In genomic region chr9:48055246-48055645, GRCm38 (mm10) we compare ENCODE assay signal across 15 mouse cellular contexts.
DNase-seq lines count a peak whose midpoint lies in the region; ATAC-seq lines count a peak whose summit lies in the region.
"Had no signal": no experiment of that assay in that cellular context is flagged by ENCODE, and none has a peak within 500 bp of the region (broad histone marks: within the 10 kb centered on the region; RNA-seq: fewer than 3 reads in every experiment).

No protein-coding gene starts in this region.

- no peaks in the 10 kb centered on the region for H3K9me3 ChIP-seq in hindbrain, embryonic 10.5 days
- H3K9me3 ChIP-seq in hindbrain, embryonic 16.5 days (ENCODE audit: control insufficient read depth, low read length), result no peaks in the 10 kb centered on the region
- H3K9me3 ChIP-seq in limb, embryonic 11.5 days (ENCODE audit: control insufficient read depth, low read length), result no peaks in the 10 kb centered on the region
- H3K9me3 ChIP-seq: G1E; heart, embryonic 12.5 days; limb, embryonic 13.5 days; lung, embryonic 15.5 days had no signal

- no peak overlapping the region for H3K4me2 ChIP-seq in hindbrain, embryonic 16.5 days (ENCODE audit: low read length)
- no peak overlapping the region for H3K4me2 ChIP-seq in limb, embryonic 11.5 days (ENCODE audit: low read depth, severe bottlenecking)
- H3K4me2 ChIP-seq: heart, embryonic 12.5 days; limb, embryonic 13.5 days; lung, embryonic 15.5 days had no signal

- H3K27ac ChIP-seq in hindbrain, embryonic 10.5 days, result 0 out of 2 replicates have a peak overlapping the region, but pooled peaks have one; percentile 40
- no peak overlapping the region for H3K27ac ChIP-seq in hindbrain, embryonic 16.5 days (ENCODE audit: low read depth, low read length)
- H3K27ac ChIP-seq in limb, embryonic 11.5 days (replicated peaks; ENCODE audit: low read depth, low read length), result no peak overlapping the region
- H3K27ac ChIP-seq: layer of hippocampus, adult 2 months; limb, embryonic 13.5 days; lung, embryonic 15.5 days had no signal

- H3K36me3 ChIP-seq in hindbrain, embryonic 10.5 days, result no peaks in the 10 kb centered on the region
- H3K36me3 ChIP-seq in hindbrain, embryonic 16.5 days (ENCODE audit: control insufficient read depth, insufficient read depth, low read length), result no peaks in the 10 kb centered on the region
- no peaks in the 10 kb centered on the region for H3K36me3 ChIP-seq in limb, embryonic 11.5 days (ENCODE audit: control insufficient read depth, insufficient read depth, low read length)
- H3K36me3 ChIP-seq: G1E; heart, embryonic 12.5 days; limb, embryonic 13.5 days; lung, embryonic 15.5 days had no signal

- DNase-seq in hindbrain, embryonic 10.5 days (ENCODE audit: low spot score), result no peak
- peak; percentile 37 to 57 for DNase-seq in adrenal gland, adult 18-20 months (ENCODE audit: low spot score in 2 of 2)
- DNase-seq in embryo, embryonic 11 days, result peak; percentile 38
- DNase-seq in limb, embryonic 11.5 days (ENCODE audit: low spot score), result peak; percentile 40
- no peak for DNase-seq in layer of hippocampus, postnatal 25 days (ENCODE audit: extremely low spot score in 1 of 2, low spot score in 1 of 2)
- no peak for DNase-seq in Muller cell, postnatal 12 days (ENCODE audit: inconsistent ontology term)
- no peak for DNase-seq in spleen, adult 12 weeks (ENCODE audit: low spot score)
- DNase-seq: cerebellum, adult 18-20 months; right cerebral cortex, postnatal 25 days had no signal

- H3K27me3 ChIP-seq in hindbrain, embryonic 10.5 days (ENCODE audit: insufficient read depth, poor library complexity, severe bottlenecking), result no peaks in the 10 kb centered on the region
- H3K27me3 ChIP-seq in hindbrain, embryonic 16.5 days (replicated peaks; ENCODE audit: control insufficient read depth, insufficient read depth, low read length), result no peaks in the 10 kb centered on the region
- H3K27me3 ChIP-seq in limb, embryonic 11.5 days (ENCODE audit: control insufficient read depth, insufficient read depth, low read length), result no peaks in the 10 kb centered on the region
- H3K27me3 ChIP-seq: heart, embryonic 12.5 days; limb, embryonic 13.5 days; lung, embryonic 15.5 days had no signal

- peaks cover 17% of the 10 kb centered on the region for H3K4me1 ChIP-seq in hindbrain, embryonic 10.5 days (replicated peaks)
- no peaks in the 10 kb centered on the region for H3K4me1 ChIP-seq in hindbrain, embryonic 16.5 days (ENCODE audit: control insufficient read depth, insufficient read depth, low read depth, low read length)
- 0 out of 2 replicates have a peak, but pooled peaks cover 2% of the 10 kb centered on the region for H3K4me1 ChIP-seq in limb, embryonic 11.5 days (ENCODE audit: control insufficient read depth, insufficient read depth, low read length)
- H3K4me1 ChIP-seq: limb, embryonic 13.5 days had no signal

- H3K4me3 ChIP-seq in hindbrain, embryonic 10.5 days, result no peak overlapping the region
- H3K4me3 ChIP-seq in hindbrain, embryonic 16.5 days (ENCODE audit: low read length), result no peak overlapping the region
- H3K4me3 ChIP-seq in limb, embryonic 11.5 days (ENCODE audit: low read depth, low read length), result no peak overlapping the region
- H3K4me3 ChIP-seq: heart, embryonic 12.5 days; layer of hippocampus, adult 2 months; limb, embryonic 13.5 days; lung, embryonic 15.5 days had no signal

- 68% methylated on average over 10 of the region's 10 CpGs for WGBS in hindbrain, embryonic 10.5 days
- WGBS in hindbrain, embryonic 16.5 days, result 46% methylated on average over 10 of the region's 10 CpGs
- WGBS in limb, embryonic 11.5 days, result 49% methylated on average over 10 of the region's 10 CpGs

- ATAC-seq in hindbrain, embryonic 16.5 days, result no peak
- no peak for ATAC-seq in limb, embryonic 11.5 days (ENCODE audit: insufficient number of reproducible peaks, low FRiP score, low TSS enrichment, low read depth)

- H3K9ac ChIP-seq in hindbrain, embryonic 16.5 days (ENCODE audit: low read depth, low read length), result no peak overlapping the region
- no peak overlapping the region for H3K9ac ChIP-seq in limb, embryonic 11.5 days (ENCODE audit: low read length)
- H3K9ac ChIP-seq: heart, embryonic 12.5 days; limb, embryonic 13.5 days; lung, embryonic 15.5 days had no signal

Comparison
In these comparisons a context has a peak if more than half of its experiments do, and no peak if none do; other contexts are left out.
1. DNase-seq: peak in adrenal gland, adult 18-20 months (2 of 2), embryo, embryonic 11 days (single experiment) and limb, embryonic 11.5 days (single experiment); none in hindbrain, embryonic 10.5 days (single experiment), layer of hippocampus, postnatal 25 days (0 of 2), Muller cell, postnatal 12 days (single experiment) and spleen, adult 12 weeks (single experiment).